Mouse (Mus musculus): Measurements from ENCODE around the gene Cyp3a44. TPM values are rescaled to one million over a fixed set of nuclear protein-coding genes. Genes with fewer than 3 reads are reported as not detected.
"Not testable (repeated sequence)": the region's sequence is repeated elsewhere in the genome, so short reads cannot be mapped to it uniquely, and the experiment has no call there.

The Cyp3a44 gene
- not detected in 2 replicates for total RNA-seq (2017)

GRCm38 (mm10) chr5:145805796-145806195 lies at the start of gene Cyp3a44:
TSS of gene Cyp3a44 (minus strand) at chr5:145805874.
- ATAC-seq (replicated peaks in 1 of 2; ENCODE audit: insufficient read depth in 1 of 2, low FRiP score in 2 of 2, low TSS enrichment in 1 of 2, low read depth in 1 of 2, poor library complexity in 2 of 2, severe bottlenecking in 2 of 2): not testable (repeated sequence)

GRCm38 (mm10) chr5:145800229-145800628 lies 5.4 kb downstream of the Cyp3a44 start:
- ATAC-seq (replicated peaks in 1 of 2; ENCODE audit: insufficient read depth in 1 of 2, low FRiP score in 2 of 2, low TSS enrichment in 1 of 2, low read depth in 1 of 2, poor library complexity in 2 of 2, severe bottlenecking in 2 of 2): not testable (repeated sequence)

DNA sequence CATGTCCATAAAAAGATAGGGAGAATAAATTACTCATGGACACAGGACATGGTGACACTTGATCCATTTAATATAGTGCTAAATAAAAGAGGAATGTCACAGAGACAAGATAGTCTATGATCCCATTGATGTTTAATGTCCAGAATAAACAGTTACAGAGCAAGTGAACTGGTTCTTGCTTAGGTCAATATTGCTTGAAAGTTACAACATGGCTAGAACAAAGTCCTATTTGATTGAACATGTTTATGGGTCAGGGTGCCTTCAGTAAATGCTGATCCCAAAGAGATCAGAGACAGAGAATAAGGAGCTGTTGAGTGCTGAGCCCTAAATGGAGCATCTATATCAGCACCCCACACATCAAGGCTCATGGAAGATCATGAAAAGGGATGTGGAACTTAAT lies 12.4 kb downstream of the Cyp3a44 start:
- ATAC-seq (replicated peaks in 1 of 2; ENCODE audit: insufficient read depth in 1 of 2, low FRiP score in 2 of 2, low TSS enrichment in 1 of 2, low read depth in 1 of 2, poor library complexity in 2 of 2, severe bottlenecking in 2 of 2): not testable (repeated sequence)

GRCm38 (mm10) chr5:145737512-145737911 lies 68.2 kb downstream of the Cyp3a44 start:
- ATAC-seq (replicated peaks in 1 of 2; ENCODE audit: insufficient read depth in 1 of 2, low FRiP score in 2 of 2, low TSS enrichment in 1 of 2, low read depth in 1 of 2, poor library complexity in 2 of 2, severe bottlenecking in 2 of 2): not testable (repeated sequence)

Other genes starting within 250 kb of the Cyp3a44 start
- gene Cyp3a41b, start 221.1 kb downstream of the Cyp3a44 start, total RNA-seq (2017): not detected in 2 replicates
- gene Cyp3a41a, start 85.7 kb downstream of the Cyp3a44 start, total RNA-seq (2017): not detected in 2 replicates
- not detected in 2 replicates for gene Cyp3a11, start 74.1 kb upstream of the Cyp3a44 start, total RNA-seq (2017)
- gene Cyp3a25, start 203.7 kb upstream of the Cyp3a44 start, total RNA-seq (2017): not detected in 2 replicates